Comparison of ENCODE assay signal across 10 mouse cellular contexts in the genomic region with DNA sequence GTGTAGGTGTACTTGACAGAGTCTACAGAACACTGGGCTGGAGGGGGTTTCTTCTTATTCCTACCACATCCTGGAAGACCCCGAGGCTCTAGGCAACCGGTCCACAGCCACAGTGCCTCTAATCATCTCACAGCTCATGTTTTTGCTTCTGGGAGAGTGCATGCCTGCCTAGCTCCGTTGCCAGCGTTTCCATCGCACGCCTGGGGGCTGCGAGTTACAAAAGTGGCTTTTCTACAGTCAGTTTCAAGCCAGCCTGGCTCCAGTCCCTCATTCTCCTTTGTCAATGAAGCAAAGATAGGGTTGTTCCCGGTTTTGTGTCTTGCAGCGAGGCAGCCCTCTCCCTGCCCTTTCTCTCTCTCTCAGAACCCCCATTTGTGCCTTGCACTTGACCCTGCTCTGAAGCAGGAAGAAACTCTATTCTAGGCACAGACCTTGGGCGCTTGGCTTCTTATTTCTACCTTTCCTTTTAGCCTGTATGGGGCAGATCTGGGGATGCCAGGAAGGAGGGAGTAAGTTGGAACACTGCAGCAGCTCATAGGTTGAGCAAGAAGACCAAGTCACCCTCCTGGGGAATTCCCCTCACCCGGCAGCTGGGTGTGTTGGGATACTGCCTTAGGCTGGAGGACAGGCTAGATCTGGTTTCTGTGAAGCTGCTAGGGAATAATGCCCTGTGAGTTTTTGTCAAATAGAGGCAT. TPM values are rescaled to one million over a fixed set of nuclear protein-coding genes. Genes with fewer than 3 reads are reported as not detected.
DNase-seq lines count a peak whose midpoint lies in the region; ATAC-seq and TF ChIP-seq lines count a peak whose summit lies in the region.
"Had no signal": no experiment of that assay in that cellular context is flagged by ENCODE, and none has a peak within 500 bp of the region (broad histone marks: within the 10 kb centered on the region; RNA-seq: fewer than 3 reads in every experiment).

No protein-coding gene starts in this region.

- no peaks in the 10 kb centered on the region for H3K27me3 ChIP-seq in stomach, postnatal 0 days (ENCODE audit: control insufficient read depth, insufficient read depth, low read length)

- H3K4me1 ChIP-seq in stomach, postnatal 0 days (replicated peaks; ENCODE audit: control insufficient read depth, insufficient read depth): no peaks in the 10 kb centered on the region; the same call in 1 of the 2 replicates

- no peak for DNase-seq in gastrocnemius, adult 2 months
- no peak for DNase-seq in gastrocnemius, postnatal 36 days
- DNase-seq in right cerebral cortex, postnatal 10 days (ENCODE audit: low spot score in 2 of 2): peak; percentile 42 to 54
- no peak for DNase-seq in right cerebral cortex, adult 18-20 months
- DNase-seq in heart, postnatal 4 days: peak; percentile 11
- peak; percentile 33 for DNase-seq in stomach, postnatal 0 days (ENCODE audit: low spot score)
- DNase-seq: cerebellum, adult 2 months; thymus, postnatal 14 days had no signal

- H3K9me3 ChIP-seq in stomach, postnatal 0 days (ENCODE audit: control insufficient read depth, low read length): no peaks in the 10 kb centered on the region

- H3K27ac ChIP-seq in gastrocnemius, adult 2 months: peak overlapping the region; percentile 40; the same call in 1 of the 2 replicates
- H3K27ac ChIP-seq in stomach, postnatal 0 days (replicated peaks): no peak overlapping the region

- no peak overlapping the region for H3K4me2 ChIP-seq in stomach, postnatal 0 days (replicated peaks; ENCODE audit: low read depth)

- WGBS in stomach, postnatal 0 days: 50% methylated on average over 11 of the region's 11 CpGs

- H3K4me3 ChIP-seq in gastrocnemius, adult 2 months: no peak overlapping the region
- no peak overlapping the region for H3K4me3 ChIP-seq in stomach, postnatal 0 days (ENCODE audit: low read depth, low read length)

- no peak for TF ChIP-seq EP300 in stomach, postnatal 0 days (optimal IDR thresholded peaks at IDR 0.05)

- ATAC-seq in stomach, postnatal 0 days (ENCODE audit: low FRiP score, low TSS enrichment): peak; percentile 79
- no peak for ATAC-seq in megakaryocyte progenitor cell, adult 5-6 weeks (replicated peaks; ENCODE audit: poor library complexity)
- ATAC-seq in megakaryocyte, adult 5-6 weeks (ENCODE audit: poor library complexity, severe bottlenecking): no peak

- no peak for TF ChIP-seq CTCF in gastrocnemius, adult 2 months (IDR thresholded peaks at IDR 0.05)
- TF ChIP-seq CTCF in stomach, postnatal 0 days (IDR thresholded peaks at IDR 0.05; ENCODE audit: low read depth): no peak

- H3K9ac ChIP-seq in stomach, postnatal 0 days (ENCODE audit: low read length): no peak overlapping the region

- H3K36me3 ChIP-seq in stomach, postnatal 0 days (ENCODE audit: control insufficient read depth, insufficient read depth, low read length): no peaks in the 10 kb centered on the region

- intact Hi-C loops in gastrocnemius, adult 2 months (cut with DNase I): no loop called here
- intact Hi-C loops in gastrocnemius, postnatal 36 days (cut with DNase I): loop anchor here (10.0 kb wide), 1 partner anchor 203 kb away; no protein-coding TSS in a partner anchor

RNA-seq across cellular contexts. Expression of gene Cdc7, which starts 37.4 kb away (rescaled TPM):
- total RNA-seq in gastrocnemius, adult 2 months (2021): under 1 TPM; 0.31 to 0.47 TPM
- total RNA-seq in gastrocnemius, postnatal 36 days (2021): under 1 TPM; 0.49 to 0.51 TPM
- 1 to 10 TPM; 6.8 to 8.0 TPM for total RNA-seq in heart, postnatal 4 days (2021)
- 7.4 and 8.0 TPM in 2 replicates for polyA plus RNA-seq in stomach, postnatal 0 days (2015; fragmentation: Nextera tagmentation; extraction: Ambion mirVana)
- total RNA-seq in megakaryocyte progenitor cell, adult 5-6 weeks (2015): 31.6 and 38.2 TPM in 2 replicates
- total RNA-seq in megakaryocyte progenitor cell, adult 5-6 weeks (2017): 30.9 and 42.9 TPM in 2 replicates
- 19.6 and 21.5 TPM in 2 replicates for total RNA-seq in megakaryocyte, adult 5-6 weeks (2015)
- 20.5 and 22.7 TPM in 2 replicates for total RNA-seq in megakaryocyte, adult 5-6 weeks (2017)

Comparison
In these comparisons a context has a peak if more than half of its experiments do, and no peak if none do; other contexts are left out.
1. DNase-seq: peak in right cerebral cortex, postnatal 10 days (2 of 2), heart, postnatal 4 days (single experiment) and stomach, postnatal 0 days (single experiment); none in gastrocnemius, adult 2 months (single experiment), gastrocnemius, postnatal 36 days (0 of 2) and right cerebral cortex, adult 18-20 months (single experiment).
2. RNA of gene Cdc7, which starts 37.4 kb away (total RNA-seq): 30.9 to 42.9 TPM in megakaryocyte progenitor cell, adult 5-6 weeks, 19.6 to 22.7 TPM in megakaryocyte, adult 5-6 weeks and 6.8 to 8.0 TPM in heart, postnatal 4 days; 0.49 to 0.51 TPM in gastrocnemius, postnatal 36 days and 0.31 to 0.47 TPM in gastrocnemius, adult 2 months; every median in the first group is over 4 times any median in the second.